In the genomic region with DNA sequence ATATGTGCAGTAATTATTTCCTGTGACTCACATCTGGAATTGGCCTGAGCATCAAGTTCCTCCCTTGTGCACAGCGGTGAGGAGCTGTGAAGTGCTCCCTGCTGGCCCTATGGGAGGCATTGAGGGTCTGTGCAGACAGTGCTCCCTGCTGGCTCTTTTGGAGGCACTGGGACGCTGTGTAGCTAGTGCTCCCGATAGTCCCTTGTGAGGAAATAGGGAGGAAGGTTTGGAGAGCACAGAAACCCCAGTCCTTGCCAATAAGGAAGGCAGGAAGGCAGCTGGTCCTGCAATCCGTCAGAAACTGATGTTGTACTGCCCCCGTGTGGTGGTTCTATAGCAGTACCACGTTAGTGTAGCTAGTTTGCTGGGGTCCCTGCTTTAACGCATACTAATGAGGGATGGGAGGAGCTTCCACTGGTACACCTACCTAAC, we compare ENCODE assay signal across 7 mouse cellular contexts. TPM values are rescaled to one million over a fixed set of nuclear protein-coding genes. Genes with fewer than 3 reads are reported as not detected.
DNase-seq lines count a peak whose midpoint lies in the region; ATAC-seq and TF ChIP-seq lines count a peak whose summit lies in the region.

No protein-coding gene starts in this region.

- no peak overlapping the region for H3K4me2 ChIP-seq in limb, embryonic 12.5 days
- H3K4me2 ChIP-seq in midbrain, embryonic 15.5 days, result no peak overlapping the region

- H3K27me3 ChIP-seq in limb, embryonic 12.5 days, result peaks cover 4% of the 10 kb centered on the region; the same call in 1 of the 2 replicates
- no peaks in the 10 kb centered on the region for H3K27me3 ChIP-seq in midbrain, embryonic 15.5 days (replicated peaks)
- H3K27me3 ChIP-seq in spleen, adult 2 months (ENCODE audit: control insufficient read depth, insufficient read depth, low read length), result no peaks in the 10 kb centered on the region

- H3K9me3 ChIP-seq in limb, embryonic 12.5 days, result no peaks in the 10 kb centered on the region
- H3K9me3 ChIP-seq in midbrain, embryonic 15.5 days, result no peaks in the 10 kb centered on the region

- TF ChIP-seq POLR2A in spleen, adult 2 months (IDR thresholded peaks at IDR 0.05; ENCODE audit: low read depth, low read length), result no peak

- H3K36me3 ChIP-seq in limb, embryonic 12.5 days, result no peaks in the 10 kb centered on the region
- H3K36me3 ChIP-seq in midbrain, embryonic 15.5 days (replicated peaks), result no peaks in the 10 kb centered on the region
- H3K36me3 ChIP-seq in spleen, adult 2 months (ENCODE audit: control insufficient read depth, insufficient read depth, low read length), result no peaks in the 10 kb centered on the region

- H3K4me1 ChIP-seq in limb, embryonic 12.5 days (replicated peaks), result peaks cover 14% of the 10 kb centered on the region
- no peaks in the 10 kb centered on the region for H3K4me1 ChIP-seq in midbrain, embryonic 15.5 days
- H3K4me1 ChIP-seq in spleen, adult 2 months (ENCODE audit: control insufficient read depth, insufficient read depth, insufficient read length), result no peaks in the 10 kb centered on the region

- no peak overlapping the region for H3K4me3 ChIP-seq in limb, embryonic 12.5 days (replicated peaks)
- no peak overlapping the region for H3K4me3 ChIP-seq in midbrain, embryonic 15.5 days
- H3K4me3 ChIP-seq in spleen, adult 2 months (ENCODE audit: extremely low read depth, insufficient read depth, insufficient read length), result no peak overlapping the region

- peak overlapping the region; percentile 12; the same call in 1 of the 2 replicates for H3K27ac ChIP-seq in limb, embryonic 12.5 days
- no peak overlapping the region for H3K27ac ChIP-seq in midbrain, embryonic 15.5 days
- no peak overlapping the region for H3K27ac ChIP-seq in spleen, adult 2 months (ENCODE audit: insufficient read depth, low read length)

- no peak overlapping the region for H3K9ac ChIP-seq in limb, embryonic 12.5 days (replicated peaks)
- H3K9ac ChIP-seq in midbrain, embryonic 15.5 days, result no peak overlapping the region

- TF ChIP-seq CTCF in spleen, adult 2 months (IDR thresholded peaks at IDR 0.05; ENCODE audit: extremely low read depth, insufficient read depth, insufficient read length, insufficient replicate concordance), result peak; percentile 63; the same call in 1 of the 2 replicates

- 5% methylated on average over 7 of the region's 7 CpGs for WGBS in limb, embryonic 12.5 days
- WGBS in midbrain, embryonic 15.5 days, result 11% methylated on average over 7 of the region's 7 CpGs
- 7% methylated on average over 7 of the region's 7 CpGs for WGBS in spleen, adult 2 months

- peak; percentile 55 for DNase-seq in adrenal gland, adult 8-10 months
- peak; percentile 81 for DNase-seq in embryo, embryonic 9.5 days (ENCODE audit: extremely low spot score)
- DNase-seq in kidney, adult 11 months, result peak; percentile 60
- peak in 1 of 2 experiments; percentile 38 for DNase-seq in spleen, adult 2 months (ENCODE audit: low read depth in 1 of 2, low spot score in 2 of 2)

- peak; percentile 94 for ATAC-seq in granulocyte monocyte progenitor cell, adult 5-6 weeks (replicated peaks; ENCODE audit: poor library complexity, severe bottlenecking)
- ATAC-seq in limb, embryonic 12.5 days (ENCODE audit: insufficient number of reproducible peaks, insufficient read depth, low FRiP score, low TSS enrichment, low read depth), result peak; percentile 53
- ATAC-seq in midbrain, embryonic 15.5 days (replicated peaks), result peak; percentile 90

RNA-seq across cellular contexts. Expression of a gene that starts 29.9 kb away (rescaled TPM):
- total RNA-seq in adrenal gland, adult 8-10 months (2022), result 10 to 100 TPM; 19.3 to 32.5 (median 28.6) TPM
- 107 and 124 TPM in 2 replicates for total RNA-seq in granulocyte monocyte progenitor cell, adult 5-6 weeks (2014; fragmentation: Nextera tagmentation)
- total RNA-seq in granulocyte monocyte progenitor cell, adult 5-6 weeks (2017), result 136 and 163 TPM in 2 replicates
- polyA plus RNA-seq in limb, embryonic 12.5 days (2016; fragmentation: Nextera tagmentation; extraction: Ambion mirVana), result 67.4 and 71.1 TPM in 2 replicates
- 65.9 and 67.7 TPM in 2 replicates for polyA plus RNA-seq in midbrain, embryonic 15.5 days (2015; fragmentation: Nextera tagmentation; extraction: Ambion mirVana)
- 0.82 and 0.97 TPM in 2 replicates for polyA plus RNA-seq in spleen, adult 2 months (2012; rRNA removed)

RNA-seq across cellular contexts. Expression of a gene that starts 60.0 kb away (rescaled TPM):
- under 1 TPM; 0.15 to 0.23 (median 0.20) TPM for total RNA-seq in adrenal gland, adult 8-10 months (2022)
- 1.6 and 4.6 TPM in 2 replicates for total RNA-seq in granulocyte monocyte progenitor cell, adult 5-6 weeks (2014; fragmentation: Nextera tagmentation)
- total RNA-seq in granulocyte monocyte progenitor cell, adult 5-6 weeks (2017), result 1.1 and 2.1 TPM in 2 replicates
- 0.60 and 0.71 TPM in 2 replicates for polyA plus RNA-seq in limb, embryonic 12.5 days (2016; fragmentation: Nextera tagmentation; extraction: Ambion mirVana)
- polyA plus RNA-seq in midbrain, embryonic 15.5 days (2015; fragmentation: Nextera tagmentation; extraction: Ambion mirVana), result 3.1 and 3.2 TPM in 2 replicates
- polyA plus RNA-seq in spleen, adult 2 months (2012; rRNA removed), result 0.05 and 0.08 TPM in 2 replicates

Comparison
In these comparisons a context has a peak if more than half of its experiments do, and no peak if none do; other contexts are left out.
1. RNA of a gene that starts 29.9 kb away (polyA plus RNA-seq): 67.4 to 71.1 TPM in limb, embryonic 12.5 days and 65.9 to 67.7 TPM in midbrain, embryonic 15.5 days; 0.82 to 0.97 TPM in spleen, adult 2 months; every median in the first group is over 10 times any median in the second.
2. Peak in every context shown above with its lines, with median percentiles within 50 percentile points of each other: ATAC-seq.